Mouse (Mus musculus): Measurements from ENCODE around the gene Zfp978.
"Not testable (repeated sequence)": the region's sequence is repeated elsewhere in the genome, so short reads cannot be mapped to it uniquely, and the experiment has no call there.

Zfp978 gene

GRCm38 (mm10) chr4:147361003-147361402, at the start of gene Zfp978:
Zfp978 (plus strand) TSS chr4:147361303.
- not testable (repeated sequence) for DNase-seq

- DNase-seq = not testable (repeated sequence)
Observed at GRCm38 (mm10) chr4:147335036-147335690, 25.9 kb upstream of the Zfp978 start.

DNA sequence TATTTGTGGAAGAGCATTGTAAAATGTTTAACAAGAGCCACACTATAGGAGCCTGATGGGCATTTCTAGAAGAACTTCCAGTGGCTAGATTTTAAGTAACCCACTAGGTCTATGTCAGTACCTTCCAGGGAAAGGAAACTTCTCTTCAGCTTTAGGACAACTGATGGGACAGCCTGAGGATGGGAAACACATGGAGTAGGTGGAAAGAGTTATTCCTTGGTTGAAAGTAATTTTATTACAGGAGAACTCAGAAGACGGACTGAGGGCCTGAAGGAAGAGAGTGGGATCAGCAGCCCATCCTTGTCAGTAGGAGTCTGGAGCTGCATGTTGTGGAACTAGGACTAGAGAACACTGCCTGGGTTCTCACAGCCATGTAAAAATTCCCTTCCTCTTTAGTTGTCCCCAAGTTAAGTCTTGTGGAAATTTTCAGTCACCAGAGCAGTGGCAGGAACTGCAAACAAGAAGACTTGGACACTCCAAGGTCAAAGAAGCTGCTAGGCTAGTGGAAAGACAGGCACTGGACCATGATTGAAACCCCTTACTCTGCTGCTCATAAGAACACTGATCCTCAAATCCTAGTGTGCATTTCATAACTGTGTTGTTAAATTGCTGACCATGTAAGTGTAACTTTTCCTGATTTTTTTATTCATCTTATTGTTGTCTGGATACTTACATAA, 25.3 kb upstream of the Zfp978 start:
- DNase-seq = peak in 1 of 2 experiments; percentile 36

DNA sequence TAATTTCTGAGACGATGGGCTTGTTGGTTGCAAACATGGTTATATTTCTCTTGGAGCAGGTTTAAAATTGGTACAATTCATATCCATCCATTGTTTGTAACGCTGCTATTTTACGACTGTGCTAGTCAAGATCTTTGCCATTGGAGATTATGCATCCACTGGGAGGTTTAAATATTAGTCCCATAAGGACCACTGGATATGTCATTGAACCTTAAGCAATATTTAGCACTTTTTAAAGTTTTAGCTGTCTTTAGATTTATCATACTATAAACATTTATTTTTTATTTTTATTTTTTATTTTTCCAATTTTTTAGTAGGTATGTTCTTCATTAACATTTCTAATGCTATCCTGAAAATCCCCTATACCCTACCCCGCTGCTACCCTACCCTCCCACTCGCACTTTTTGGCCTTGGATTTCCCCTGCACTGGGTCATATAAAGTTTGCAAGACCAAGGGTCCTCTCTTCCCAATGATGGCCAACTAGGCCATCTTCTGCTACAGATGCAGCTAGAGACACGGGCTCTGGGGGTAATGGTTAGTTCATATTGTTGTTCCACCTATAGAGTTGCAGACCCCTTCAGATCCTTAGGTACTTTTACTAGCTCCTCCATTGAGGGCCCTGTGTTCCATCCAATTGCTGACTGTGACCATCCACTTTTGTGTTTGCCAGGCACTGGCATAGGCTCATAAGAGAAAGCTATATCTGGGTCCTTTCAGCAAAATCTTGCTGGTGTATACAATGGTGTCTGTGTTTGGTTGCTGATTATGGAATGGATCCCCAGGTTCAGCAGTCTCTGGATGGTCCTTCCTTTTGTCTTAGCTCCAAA, 24.5 kb upstream of the Zfp978 start:
- DNase-seq = peak; percentile 19 to 49

DNA sequence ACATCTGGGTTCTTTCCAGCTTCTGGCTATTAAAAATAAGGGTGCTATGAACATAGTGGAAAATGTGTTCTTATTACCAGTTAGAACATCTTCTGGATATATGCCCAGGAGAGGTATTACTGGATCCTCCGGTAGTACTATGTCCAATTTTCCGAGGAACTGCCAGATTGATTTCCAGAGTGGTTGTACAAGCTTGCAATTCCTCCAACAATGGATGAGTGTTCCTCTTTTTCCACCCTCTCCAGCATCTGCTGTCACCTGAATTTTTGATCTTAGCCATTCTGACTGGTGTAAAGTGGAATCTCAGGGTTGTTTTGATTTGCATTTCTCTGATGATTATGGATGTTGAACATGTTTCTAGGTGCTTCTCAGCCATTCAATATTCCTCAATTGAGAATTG, 23.6 kb upstream of the Zfp978 start:
- DNase-seq = not testable (repeated sequence)

DNA sequence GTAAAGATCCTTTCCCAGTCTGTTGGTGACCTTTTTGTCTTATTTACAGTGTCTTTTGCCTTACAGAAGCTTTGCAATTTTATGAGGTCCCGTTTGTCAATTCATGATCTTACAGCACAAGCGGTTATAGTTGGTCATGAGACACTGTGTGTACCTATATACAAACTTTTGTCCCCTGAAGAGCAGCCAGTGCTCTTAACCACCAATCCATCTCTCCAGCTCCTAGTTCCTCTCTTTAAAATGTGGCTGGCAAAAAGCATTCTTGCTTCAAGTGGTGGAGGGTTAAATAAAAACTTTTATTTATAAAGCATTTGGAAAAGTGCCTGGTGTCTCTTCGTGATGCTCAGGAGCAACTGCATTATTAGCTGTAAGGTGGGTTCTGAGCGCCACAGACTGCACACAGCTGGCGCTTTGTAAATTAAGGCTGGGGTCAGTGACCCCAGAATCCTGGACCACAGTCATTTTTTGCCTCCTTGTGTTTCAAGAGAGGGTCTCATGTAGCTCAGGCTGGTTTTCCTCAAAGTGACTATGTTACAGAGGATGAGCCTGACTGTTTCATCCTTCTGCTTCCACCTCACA, 23.0 kb upstream of the Zfp978 start:
- DNase-seq = peak; percentile 10 to 49

GRCm38 (mm10) chr4:147338706-147339105, 22.4 kb upstream of the Zfp978 start:
- DNase-seq = not testable (repeated sequence)

DNA sequence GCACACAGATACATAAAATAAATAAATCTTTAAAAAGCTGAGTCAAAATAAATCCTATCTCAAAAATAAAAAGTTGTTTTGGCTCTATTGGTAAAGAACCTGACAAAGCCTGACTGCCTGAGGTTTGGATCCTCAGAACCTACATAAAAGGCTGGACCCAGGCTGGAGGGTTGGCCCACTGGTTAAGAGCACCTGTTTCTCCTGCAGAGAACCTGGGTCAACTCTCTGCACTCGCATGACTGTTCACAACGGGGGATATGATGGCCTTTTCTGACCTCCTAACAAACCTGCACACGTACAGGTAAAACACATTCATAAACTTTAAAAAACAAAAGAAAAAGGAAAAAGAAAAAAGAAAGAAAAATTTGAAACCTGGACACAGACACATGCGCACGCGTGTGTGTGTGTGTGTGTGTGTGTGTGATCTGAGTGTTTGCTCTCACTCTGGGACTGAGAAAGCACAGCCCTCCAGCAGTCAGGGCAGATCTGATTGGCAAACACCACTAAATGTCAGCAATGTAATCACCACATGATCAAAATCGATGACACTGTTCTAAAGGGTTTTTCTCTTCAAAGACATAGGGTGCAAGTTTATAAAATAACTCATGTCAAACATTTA, 21.4 kb upstream of the Zfp978 start:
- DNase-seq = peak; percentile 36 to 65

GRCm38 (mm10) chr4:147340236-147340635, 20.9 kb upstream of the Zfp978 start:
- DNase-seq = peak in 1 of 2 experiments; percentile 44

GRCm38 (mm10) chr4:147340876-147341275, 20.2 kb upstream of the Zfp978 start:
- not testable (repeated sequence) for DNase-seq

DNA sequence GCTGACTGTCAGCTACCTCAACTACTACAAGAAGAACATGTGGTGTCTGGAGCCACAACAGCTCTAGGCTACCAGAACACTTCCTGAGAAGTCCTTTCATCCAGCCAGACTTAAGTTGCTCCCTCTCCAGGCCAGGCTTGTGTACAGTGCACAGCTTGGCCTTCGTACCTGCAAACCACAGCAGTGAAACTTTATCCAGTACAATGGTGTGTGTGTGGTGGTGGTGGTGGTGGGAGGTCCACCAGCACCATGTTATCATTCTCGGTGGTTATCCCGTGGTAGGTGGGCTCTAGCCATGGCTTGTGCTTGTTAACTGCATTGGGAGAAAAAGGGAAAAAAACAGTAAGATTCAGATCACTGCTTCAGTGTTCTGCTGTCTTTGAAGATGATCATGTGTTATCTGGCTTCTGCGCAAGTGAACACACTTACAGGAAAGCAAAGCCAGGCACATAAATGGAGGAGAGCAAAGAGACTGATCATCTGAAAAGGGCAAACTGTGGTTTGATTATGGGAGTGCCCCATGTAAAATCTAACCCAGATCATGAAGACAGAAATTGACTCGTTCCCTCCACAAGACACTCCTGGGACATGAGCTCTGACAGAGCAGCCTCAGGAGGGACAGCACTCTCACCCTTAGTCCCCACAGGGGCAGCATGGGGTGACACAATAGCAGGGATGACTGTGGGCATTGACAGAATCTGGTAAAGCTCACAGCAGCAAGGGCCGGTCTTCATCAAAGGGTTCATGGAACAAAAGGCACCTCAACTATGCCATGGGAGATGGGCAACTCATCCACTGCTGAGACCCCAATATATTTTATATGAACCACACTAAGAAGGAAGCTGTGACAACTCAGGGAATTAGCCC, 17.8 kb upstream of the Zfp978 start:
- DNase-seq = peak; percentile 35 to 59

DNA sequence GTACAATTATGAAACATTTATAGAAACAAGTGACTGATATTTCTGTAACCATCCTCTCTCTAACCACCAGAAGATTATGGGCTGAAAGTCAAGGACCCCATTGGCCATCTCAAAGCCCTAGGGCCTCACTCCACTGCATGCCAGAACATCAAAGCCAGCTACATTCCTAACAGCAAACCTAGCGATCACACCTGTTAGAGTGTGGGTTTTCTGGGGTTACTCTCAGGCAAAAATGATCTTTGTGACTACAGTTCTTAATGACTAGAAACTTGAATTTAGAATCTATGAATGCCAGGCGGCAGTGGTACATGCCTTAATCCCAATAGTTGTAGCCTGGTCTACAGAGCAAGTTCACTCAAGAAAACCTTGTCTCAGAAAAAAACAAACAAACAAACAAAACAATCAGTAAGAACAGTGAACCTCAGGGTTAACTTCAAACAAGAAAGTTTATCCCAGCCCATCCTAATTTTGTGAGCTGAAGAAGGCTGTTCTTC, 16.0 kb upstream of the Zfp978 start:
- not testable (repeated sequence) for DNase-seq

DNA sequence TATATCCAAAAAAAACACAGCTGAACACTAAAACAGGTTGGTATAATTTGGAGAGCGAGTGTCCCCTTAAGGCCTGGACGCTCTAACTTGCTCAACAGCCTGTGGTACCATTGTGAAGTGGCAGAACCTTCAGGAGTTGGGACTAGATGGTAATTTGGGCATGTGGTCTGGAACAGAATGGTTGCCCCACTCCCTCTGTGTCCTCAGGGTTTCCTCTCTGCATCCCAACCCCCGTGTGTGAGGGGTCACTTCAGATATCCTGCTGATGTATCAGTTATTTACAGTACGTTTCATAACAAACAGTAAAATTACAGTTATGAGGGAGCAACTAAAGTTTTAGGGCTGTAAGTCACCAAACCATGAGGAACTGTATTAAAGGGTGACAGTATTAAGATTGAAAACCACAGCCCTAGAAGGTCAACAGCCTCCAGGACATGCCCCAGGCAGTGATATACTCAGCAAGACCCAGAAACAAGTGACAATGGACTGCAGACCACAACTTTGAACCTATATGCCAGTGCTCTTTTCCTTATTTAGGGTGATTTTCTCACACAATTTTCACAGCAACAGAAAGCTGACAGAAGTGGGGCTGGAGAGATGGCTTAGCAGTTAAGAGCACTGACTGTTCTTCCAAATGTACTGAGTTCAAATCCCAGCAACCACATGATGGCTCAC, 14.6 kb upstream of the Zfp978 start:
- not testable (repeated sequence) for DNase-seq

DNA sequence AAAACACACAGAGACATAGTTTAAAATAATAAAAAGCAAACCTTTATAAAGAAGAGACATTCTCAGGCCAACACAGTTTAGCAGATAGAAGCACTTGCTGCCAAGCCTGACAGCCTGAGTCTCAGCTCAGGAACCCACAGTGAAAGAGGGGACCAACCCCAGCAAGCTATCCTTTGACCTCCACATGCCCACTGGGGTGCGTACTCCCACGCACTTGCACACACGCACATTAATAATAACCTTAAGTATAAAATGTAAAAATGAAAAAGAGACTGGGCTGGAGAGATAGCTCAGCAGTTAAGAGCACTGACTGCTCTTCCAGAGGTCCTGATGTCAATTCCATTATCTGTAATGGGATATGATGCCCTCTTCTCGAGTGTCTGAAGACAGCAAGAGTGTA, 13.8 kb upstream of the Zfp978 start:
- DNase-seq = not testable (repeated sequence)

GRCm38 (mm10) chr4:147347880-147348279, 13.2 kb upstream of the Zfp978 start:
- not testable (repeated sequence) for DNase-seq

GRCm38 (mm10) chr4:147348401-147348800, 12.7 kb upstream of the Zfp978 start:
- DNase-seq = not testable (repeated sequence)

DNA sequence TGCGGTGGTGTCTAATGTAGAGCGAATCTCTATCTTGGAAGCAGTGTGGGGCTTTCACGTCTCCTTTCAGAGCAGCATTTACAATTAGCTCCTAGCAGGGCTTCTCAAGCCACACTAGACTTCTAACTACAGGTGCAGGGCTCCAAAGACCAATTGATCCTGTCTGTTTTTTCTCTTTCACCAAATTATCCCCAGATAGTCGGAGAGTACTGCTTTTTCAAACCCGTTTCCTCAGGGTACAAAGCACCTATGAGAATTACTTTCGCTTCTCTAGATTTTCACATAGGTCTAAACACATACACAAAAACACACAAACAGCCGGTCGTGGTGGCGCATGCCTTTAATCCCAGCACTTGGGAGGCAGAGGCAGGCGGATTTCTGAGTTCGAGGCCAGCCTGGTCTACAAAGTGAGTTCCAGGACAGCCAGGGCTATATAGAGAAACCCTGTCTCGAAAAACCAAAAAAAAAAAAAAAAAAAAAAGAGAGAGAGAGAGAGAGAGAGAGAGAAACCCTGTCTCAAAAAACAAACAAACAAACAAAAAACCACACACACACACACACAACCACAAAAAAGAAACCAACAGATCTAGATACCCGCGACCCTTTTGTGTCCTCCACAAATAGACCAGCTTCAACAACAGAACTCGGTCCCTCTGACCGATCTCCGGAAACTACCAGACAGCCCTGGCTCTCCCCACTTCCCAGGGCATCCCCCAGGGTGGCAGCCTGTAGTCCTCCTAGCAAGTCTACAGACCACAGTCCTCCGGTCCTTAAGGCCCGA, 12.0 kb upstream of the Zfp978 start:
- peak in 1 of 2 experiments; percentile 50 for DNase-seq

DNA sequence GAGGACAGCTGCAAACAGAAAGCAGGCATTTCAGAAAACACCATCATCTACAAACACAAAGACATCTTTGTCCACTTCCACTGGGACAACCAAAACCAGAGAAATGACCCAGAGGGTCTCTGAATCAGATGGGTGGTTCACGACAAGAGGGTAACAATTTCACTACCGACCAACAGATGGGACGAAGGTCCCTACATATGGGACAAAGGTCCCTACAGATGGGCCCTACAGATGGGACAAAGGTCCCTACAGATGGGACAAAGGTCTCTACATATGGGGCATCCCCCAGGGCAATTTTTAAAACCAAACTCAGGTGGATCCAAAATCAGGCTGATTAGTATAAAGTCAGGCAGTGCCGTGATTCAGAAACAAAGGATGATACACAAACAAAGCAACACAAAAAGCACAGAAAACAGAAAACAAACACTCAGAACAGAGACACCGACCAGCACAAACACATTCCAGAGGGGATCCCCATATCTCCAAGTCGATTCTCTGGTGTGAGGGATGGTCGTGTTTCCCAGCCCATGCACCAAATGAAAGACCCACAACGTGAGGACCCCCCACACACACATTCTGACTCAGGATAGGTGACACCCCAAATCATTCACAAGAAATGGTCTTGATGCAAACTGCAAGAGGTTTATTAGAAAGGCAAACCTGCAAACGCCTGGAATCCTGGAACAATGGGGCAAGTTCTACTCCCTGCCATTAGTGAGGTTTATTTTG, 11.3 kb upstream of the Zfp978 start:
- DNase-seq = peak in 1 of 2 experiments; percentile 41

DNA sequence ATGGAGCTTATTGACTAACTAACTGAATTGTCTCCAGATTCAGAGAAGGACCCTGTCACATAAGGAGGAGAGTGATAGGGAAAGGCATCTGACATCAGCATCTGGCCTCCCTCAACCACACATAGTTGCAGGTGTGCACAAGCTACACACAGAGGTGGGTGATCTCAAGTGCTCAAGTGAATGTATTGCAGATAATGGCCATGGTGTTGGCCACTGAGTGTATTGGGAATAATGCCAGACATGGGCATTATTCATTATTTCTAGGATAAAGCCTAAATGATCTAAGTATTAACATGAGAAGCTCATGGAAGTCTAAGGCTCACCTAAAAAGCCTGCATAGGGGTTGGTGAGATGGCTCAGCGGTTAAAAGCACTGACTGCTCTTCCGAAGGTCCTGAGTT, 10.6 kb upstream of the Zfp978 start:
- peak in 1 of 2 experiments; percentile 36 for DNase-seq
